Mouse (Mus musculus) layer of hippocampus, postnatal 14 days (tissue): ENCODE results near the gene Prss54. TPM values are rescaled to one million over a fixed set of nuclear protein-coding genes. Genes with fewer than 3 reads are reported as not detected.

Source experiments
- DNase-seq, 2 experiments: peaks; one replicate each; pipeline ENCODE4 v3.0.0; 2021 to 2022; ENCODE audit warnings: low spot score in 2 of 2, mixed read lengths in 1 of 2
- total RNA-seq, 2 experiments: library from RNA; stranded (reverse); gene quantifications; 2 replicates each; pipeline ENCODE4 v1.2.3; 2021

Prss54 gene
- total RNA-seq, 2 experiments from 2014 or later = 0.33 TPM; not detected in 1

DNA sequence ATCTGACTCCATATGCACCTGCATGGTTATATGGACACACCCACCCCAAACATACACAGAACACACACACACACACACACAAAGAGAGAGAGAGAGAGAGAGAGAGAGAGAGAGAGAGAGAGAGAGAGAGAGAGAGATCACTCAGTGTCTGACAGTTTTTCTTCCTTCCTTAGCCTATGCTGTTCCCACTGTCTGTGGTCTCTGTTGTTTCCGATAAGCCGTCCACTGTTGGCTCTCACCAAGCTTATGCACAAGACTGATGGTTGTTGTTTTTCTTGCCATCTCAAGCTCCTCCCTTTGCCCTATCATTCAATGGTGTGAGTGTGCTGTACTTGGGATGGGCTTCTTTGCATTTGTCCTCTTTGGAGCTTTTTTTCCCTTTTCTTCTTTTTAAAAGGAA, 20.2 kb downstream of the Prss54 start:
- DNase-seq = no peak

- DNase-seq = no peak
These were observed 24.6 kb downstream of the Prss54 start for GRCm38 (mm10) chr8:95551577-95551976.

DNA sequence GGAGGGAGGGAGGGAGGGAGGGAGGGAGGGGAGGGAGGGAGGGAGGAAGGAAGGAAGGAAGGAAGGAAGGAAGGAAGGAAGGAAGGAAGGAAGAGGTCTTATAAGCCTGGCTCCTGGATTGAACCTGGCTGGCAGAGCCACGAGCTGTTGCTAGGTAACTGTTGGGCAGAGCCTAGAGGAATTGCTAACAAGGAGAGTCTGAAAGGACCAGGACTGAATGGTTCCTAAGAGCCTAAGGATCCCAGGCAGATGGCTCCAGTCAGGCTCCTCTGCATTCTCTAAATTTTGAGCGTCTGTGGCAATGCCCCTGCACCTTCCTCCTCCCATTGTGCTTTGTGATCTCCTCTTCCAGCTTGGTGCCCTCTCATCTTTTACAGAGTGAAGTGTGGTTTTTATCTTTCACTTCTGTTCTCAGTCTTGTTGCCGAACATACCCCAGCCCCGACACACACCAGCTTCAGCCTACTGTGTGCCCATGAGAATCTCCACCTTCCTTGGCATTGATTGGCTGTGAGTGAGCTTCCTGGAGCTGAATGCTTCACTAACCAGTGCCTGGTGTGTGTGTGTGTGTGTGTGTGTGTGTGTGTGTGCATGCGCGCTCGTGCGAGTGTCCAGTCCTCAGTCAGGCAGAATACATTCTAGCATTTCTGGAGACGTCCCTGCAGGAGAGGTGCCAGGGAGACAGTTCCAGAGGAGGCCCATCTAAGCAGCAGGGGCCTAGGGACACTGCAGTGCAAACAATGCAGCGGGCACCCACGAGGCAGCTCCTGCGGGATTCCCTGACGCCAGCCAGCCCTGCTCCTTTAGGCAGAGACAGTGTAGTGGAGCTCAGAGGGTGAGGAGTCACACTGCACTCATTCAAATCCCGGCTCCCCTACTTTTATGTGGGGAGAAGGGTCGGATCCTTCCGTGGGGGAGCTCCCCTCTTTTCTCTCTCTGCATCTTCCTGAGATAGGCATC, 26.0 kb downstream of the Prss54 start:
- peak in 1 of 2 experiments; percentile 21 for DNase-seq

- DNase-seq = no peak
These were observed 28.2 kb downstream of the Prss54 start for GRCm38 (mm10) chr8:95547931-95548330.

GRCm38 (mm10) chr8:95546986-95547385, 29.2 kb downstream of the Prss54 start:
- no peak for DNase-seq

DNA sequence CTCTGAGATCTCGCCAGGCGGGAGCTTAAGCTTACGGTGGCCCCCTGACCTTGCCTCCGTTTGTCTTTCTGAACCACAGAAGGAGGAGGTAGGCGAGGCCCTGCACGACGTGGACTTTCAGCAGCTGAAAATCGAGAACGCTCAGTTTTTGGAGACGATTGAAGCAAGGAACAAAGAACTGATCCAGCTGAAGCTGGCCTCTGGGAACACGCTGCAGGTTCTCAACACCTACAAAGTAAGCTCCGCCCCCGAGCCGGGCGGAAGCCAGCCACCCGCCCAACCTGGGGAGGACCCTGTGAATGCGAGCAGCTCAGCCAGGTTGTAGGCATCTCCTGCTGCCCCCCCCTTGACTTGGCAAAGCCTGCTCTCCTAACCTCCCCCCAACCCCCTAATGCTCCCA, 30.3 kb downstream of the Prss54 start:
- no peak for DNase-seq

DNA sequence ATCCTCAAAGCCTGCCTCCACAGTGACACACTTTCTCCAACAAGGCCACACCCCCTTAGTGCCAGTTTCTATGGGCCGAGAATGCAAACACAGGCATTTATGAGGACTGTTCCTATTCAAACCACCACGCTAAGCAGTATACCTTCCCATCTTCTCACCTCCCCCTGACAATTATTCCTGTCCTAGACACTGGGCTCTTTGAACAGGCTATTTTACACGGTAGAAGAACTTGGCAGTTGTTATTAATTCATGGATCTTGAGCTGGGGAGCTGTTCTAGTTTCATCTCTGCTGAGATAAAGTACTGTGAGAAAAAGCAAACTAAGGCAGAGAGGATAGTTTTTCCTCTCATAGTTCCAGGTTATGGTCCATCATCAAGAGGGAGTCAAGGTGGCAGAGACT, 33.1 kb downstream of the Prss54 start:
- DNase-seq = no peak

GRCm38 (mm10) chr8:95542191-95542590, 33.9 kb downstream of the Prss54 start:
- DNase-seq = no peak

DNA sequence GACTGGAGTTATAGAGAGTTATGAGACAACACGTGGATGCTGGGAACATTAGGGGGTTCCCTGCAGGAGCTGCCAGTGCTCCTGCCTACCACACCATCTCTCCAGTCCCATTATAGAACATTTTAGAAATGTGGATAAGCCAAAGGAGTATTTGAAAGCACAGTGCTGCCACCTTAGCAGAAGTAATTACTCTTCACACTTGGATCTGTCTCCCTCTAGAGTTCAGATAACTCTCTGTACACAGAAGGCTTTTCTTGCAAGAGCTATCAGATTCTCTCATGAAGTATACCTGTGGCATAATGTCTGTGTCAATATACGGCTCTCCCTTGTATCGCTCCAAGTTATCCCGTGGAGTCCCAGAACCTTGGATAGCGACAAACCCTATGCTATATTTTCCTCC, 36.7 kb downstream of the Prss54 start:
- peak in 1 of 2 experiments; percentile 33 for DNase-seq

DNA sequence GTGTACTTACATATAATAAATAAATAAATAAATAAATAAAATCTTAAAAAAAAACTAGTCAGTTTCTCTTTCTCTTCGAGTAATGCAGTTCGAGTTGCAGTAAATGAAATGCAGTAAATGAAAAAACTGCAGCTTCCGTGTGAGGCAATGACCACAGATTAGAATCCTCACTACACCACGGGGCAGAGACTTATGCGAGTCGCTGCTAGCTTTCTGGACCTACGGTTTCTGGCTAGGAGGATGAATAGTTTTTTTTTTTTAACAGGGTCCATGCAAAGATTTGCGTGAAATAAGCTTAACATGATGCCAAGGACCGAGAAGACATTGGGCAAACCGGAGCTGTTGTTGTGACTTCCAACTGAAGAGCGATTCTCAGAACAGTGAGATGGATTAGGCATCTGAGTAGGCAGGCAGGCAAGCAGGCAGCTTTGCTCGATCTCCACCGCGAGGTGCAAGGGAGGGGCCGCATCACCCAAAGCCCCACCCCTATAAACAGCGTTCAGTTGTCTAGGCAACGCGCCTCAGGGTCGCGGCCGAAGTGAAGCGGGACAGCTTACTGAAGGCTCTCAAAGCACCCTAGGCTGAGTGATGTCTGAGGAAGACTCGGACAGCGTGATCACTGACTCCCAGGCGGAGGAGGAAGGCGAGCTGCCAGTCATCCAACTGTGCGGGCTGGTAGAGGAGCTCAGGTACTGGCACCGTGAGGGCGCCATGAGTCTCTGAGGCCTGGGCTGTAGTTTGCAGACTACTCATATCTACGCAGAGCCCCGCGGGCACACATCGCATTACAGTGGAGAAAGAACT, 42.4 kb downstream of the Prss54 start, which contains the start of gene Ccdc113:
TSS of gene Ccdc113 (plus strand) at position 502 of the 804 bp plus-strand sequence.
- DNase-seq = peak; percentile 45 to 52

DNA sequence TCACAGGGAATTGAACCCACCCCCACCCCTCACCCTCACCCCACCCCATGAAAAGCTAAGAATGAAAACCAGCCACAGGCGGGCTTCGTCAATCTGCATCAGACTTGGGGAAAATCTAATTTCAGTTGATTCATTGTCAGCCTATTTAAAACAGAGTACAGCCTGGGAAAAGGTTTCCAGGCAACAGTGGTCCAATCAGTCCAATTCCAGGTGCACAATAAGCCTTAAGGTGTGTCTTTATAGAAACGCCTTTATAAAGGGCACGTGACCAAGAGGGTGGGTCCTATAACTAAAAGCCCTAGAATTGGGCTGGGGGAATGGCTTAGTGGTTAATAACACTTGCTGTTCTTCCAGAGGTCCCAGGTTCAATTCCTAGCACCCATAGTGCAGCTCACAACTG, 43.9 kb downstream of the Prss54 start:
- no peak for DNase-seq

GRCm38 (mm10) chr8:95528750-95529310, 47.3 kb downstream of the Prss54 start:
- no peak for DNase-seq

GRCm38 (mm10) chr8:95528194-95528593, 47.9 kb downstream of the Prss54 start:
- no peak for DNase-seq

DNA sequence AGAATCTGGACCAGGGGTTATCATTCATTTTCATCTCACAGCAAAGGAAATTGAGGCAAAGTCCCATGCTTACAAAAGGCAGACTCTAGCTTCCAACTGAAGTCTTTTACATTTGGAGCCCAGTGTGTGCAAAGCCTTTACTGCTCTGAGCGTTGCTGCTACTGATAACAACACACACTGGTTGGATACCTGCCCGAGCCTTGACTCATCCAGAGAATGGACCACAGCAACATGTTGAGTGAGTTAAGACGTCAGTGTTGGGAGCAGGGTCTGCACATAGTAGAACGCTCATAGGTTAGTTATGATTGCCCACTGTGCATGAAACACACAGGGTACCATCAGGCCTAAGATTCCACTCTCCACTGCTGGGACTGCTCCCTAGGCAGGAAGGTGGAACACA, 52.1 kb downstream of the Prss54 start:
- no peak for DNase-seq

DNA sequence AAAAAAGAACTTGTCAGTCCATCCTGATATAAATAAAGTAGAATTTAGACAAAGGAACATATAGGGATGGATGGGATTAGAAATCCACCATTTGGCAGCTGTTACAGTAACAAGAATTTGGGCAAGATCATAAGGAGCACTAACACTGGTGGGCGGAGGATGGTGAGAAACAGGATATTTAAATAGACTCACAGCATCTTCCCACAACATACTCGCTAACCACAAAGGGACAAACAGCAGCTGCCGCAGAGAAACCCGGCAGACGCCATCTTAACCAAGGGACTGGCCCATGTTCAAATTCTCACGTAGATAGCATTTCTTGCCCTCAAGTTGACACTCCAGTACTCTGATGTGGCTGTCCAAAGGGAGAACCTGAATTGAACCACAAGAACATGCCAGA, 59.2 kb downstream of the Prss54 start:
- no peak for DNase-seq

- DNase-seq = no peak
These were observed 62.9 kb downstream of the Prss54 start for GRCm38 (mm10) chr8:95513219-95513618.

GRCm38 (mm10) chr8:95512257-95512656, 63.9 kb downstream of the Prss54 start:
- DNase-seq = no peak
